Mouse (Mus musculus) C2C12 (cell line): Measurements from ENCODE around the gene Fbxo41.

Experiments used
- CEBPB ChIP-seq: IDR thresholded peaks from one replicate; pipeline ENCODE4 v1.6.1; 2011; ENCODE audit warnings: low read depth, mild to moderate bottlenecking, control low read depth, moderate library complexity
- CTCF ChIP-seq: IDR thresholded peaks from one replicate; pipeline ENCODE4 v1.5.1; 2011; ENCODE audit not compliant: control insufficient read depth, insufficient read depth, insufficient read length
- FOSL1 ChIP-seq: IDR thresholded peaks from one replicate; pipeline ENCODE4 v1.8.0; 2011; ENCODE audit warnings: mild to moderate bottlenecking, low read length; ENCODE audit not compliant: poor library complexity, insufficient read depth, severe bottlenecking
- MAX ChIP-seq: IDR thresholded peaks from one replicate; pipeline ENCODE4 v1.6.1; 2011; ENCODE audit warnings: mild to moderate bottlenecking, control low read depth
- MYOD1 ChIP-seq: IDR thresholded peaks from one replicate; pipeline ENCODE4 v1.6.1; 2011; ENCODE audit warnings: low read depth; ENCODE audit not compliant: control insufficient read depth, insufficient read length

DNA sequence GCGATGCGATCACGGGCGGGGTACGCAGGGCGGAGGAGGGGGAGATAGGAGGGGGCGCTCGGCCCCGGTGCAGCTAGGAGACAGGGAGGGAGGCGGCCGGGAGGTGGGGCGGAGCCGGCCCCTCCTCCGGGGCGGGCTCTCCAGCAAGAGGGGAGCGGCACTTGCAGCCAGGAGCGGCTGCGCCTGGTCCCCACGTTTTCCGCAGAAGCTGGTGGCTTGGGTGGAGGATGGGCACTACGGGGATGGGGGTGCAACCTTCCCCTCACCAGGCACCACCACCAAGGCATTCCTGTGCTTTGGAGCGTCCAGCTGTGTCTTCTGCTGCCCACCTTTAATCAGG, at the start of gene Fbxo41:
- TF ChIP-seq FOSL1 = no peak
- TF ChIP-seq CTCF = no peak
- TF ChIP-seq MAX = no peak
- no peak for TF ChIP-seq CEBPB
- TF ChIP-seq MYOD1 = no peak
